Comparison of ENCODE assay signal across 20 mouse cellular contexts in genomic region chr3:88650713-88651504, GRCm38 (mm10). TPM values are rescaled to one million over a fixed set of nuclear protein-coding genes. Genes with fewer than 3 reads are reported as not detected.
DNase-seq lines count a peak whose midpoint lies in the region; ATAC-seq and TF ChIP-seq lines count a peak whose summit lies in the region.
"Had no signal": no experiment of that assay in that cellular context is flagged by ENCODE, and none has a peak within 500 bp of the region (broad histone marks: within the 10 kb centered on the region; RNA-seq: fewer than 3 reads in every experiment).

No protein-coding gene starts in this region.

- no peak overlapping the region for H3ac ChIP-seq in myocyte (ENCODE audit: control insufficient read depth, insufficient read length)

- no peaks in the 10 kb centered on the region for H3K27me3 ChIP-seq in heart, embryonic 12.5 days (replicated peaks)
- H3K27me3 ChIP-seq in myocyte (ENCODE audit: control insufficient read depth, insufficient read depth, insufficient read length): no peaks in the 10 kb centered on the region
- H3K27me3 ChIP-seq: forebrain, embryonic 13.5 days; heart, embryonic 15.5 days; hindbrain, embryonic 12.5 days had no signal

- no peak overlapping the region for H3K4me2 ChIP-seq in heart, embryonic 12.5 days
- H3K4me2 ChIP-seq in myocyte (ENCODE audit: low read depth): no peak overlapping the region
- H3K4me2 ChIP-seq: forebrain, embryonic 13.5 days; heart, embryonic 15.5 days; hindbrain, embryonic 12.5 days had no signal

- ATAC-seq in heart, embryonic 12.5 days (ENCODE audit: insufficient number of reproducible peaks, low FRiP score): no peak
- ATAC-seq: forebrain, embryonic 13.5 days; forebrain, postnatal 0 days; hindbrain, embryonic 16.5 days; inflammation-experienced regulatory T-cells, adult 6 months had no signal

- no peak overlapping the region for H3K4me3 ChIP-seq in heart, embryonic 12.5 days
- no peak overlapping the region for H3K4me3 ChIP-seq in myocyte
- H3K4me3 ChIP-seq: embryonic facial prominence, embryonic 10.5 days; forebrain, embryonic 13.5 days; heart, adult 2 months; heart, embryonic 15.5 days; hindbrain, embryonic 12.5 days had no signal

- WGBS in heart, embryonic 12.5 days: 68% methylated on average over 13 of the region's 13 CpGs

- no peaks in the 10 kb centered on the region for H3K9me3 ChIP-seq in heart, embryonic 12.5 days (replicated peaks)
- H3K9me3 ChIP-seq: embryonic facial prominence, embryonic 10.5 days; forebrain, embryonic 13.5 days; heart, embryonic 15.5 days; hindbrain, embryonic 12.5 days had no signal

- peak; percentile 76 for DNase-seq in heart, adult 11 months
- DNase-seq in kidney, postnatal 10 days: peak; percentile 18
- DNase-seq in kidney, adult 18-20 months: no peak
- peak; percentile 32 to 48 for DNase-seq in right cerebral cortex, postnatal 10 days (ENCODE audit: low spot score in 2 of 2)
- DNase-seq in right cerebral cortex, postnatal 14 days: no peak
- DNase-seq in urinary bladder, postnatal 25 days (ENCODE audit: low spot score): no peak
- DNase-seq: adrenal gland, adult 8-10 months; adrenal gland, postnatal 36 days; cerebellum, adult 2 months; forebrain, postnatal 0 days; gastrocnemius, postnatal 36 days had no signal

- peak; percentile 14 for TF ChIP-seq POLR2A in myocyte (IDR thresholded peaks at IDR 0.05; ENCODE audit: insufficient read length, low read depth)

- H3K36me3 ChIP-seq in heart, embryonic 12.5 days: peaks cover 30% of the 10 kb centered on the region
- peaks cover 33% of the 10 kb centered on the region for H3K36me3 ChIP-seq in myocyte (ENCODE audit: control insufficient read depth, insufficient read depth)

- H3K4me1 ChIP-seq in heart, embryonic 12.5 days (replicated peaks): peaks cover 23% of the 10 kb centered on the region
- H3K4me1 ChIP-seq: forebrain, embryonic 13.5 days had no signal

- H3K27ac ChIP-seq in heart, embryonic 12.5 days (ENCODE audit: poor library complexity, severe bottlenecking): no peak overlapping the region
- H3K27ac ChIP-seq: embryonic facial prominence, embryonic 10.5 days; forebrain, embryonic 13.5 days; heart, adult 2 months; heart, embryonic 15.5 days; hindbrain, embryonic 12.5 days had no signal

- H3K79me2 ChIP-seq in myocyte (ENCODE audit: control insufficient read depth, insufficient read depth): no peaks in the 10 kb centered on the region

- H3K9ac ChIP-seq in heart, embryonic 12.5 days: no peak overlapping the region
- H3K9ac ChIP-seq: forebrain, embryonic 13.5 days; forebrain, postnatal 0 days; heart, embryonic 15.5 days; hindbrain, embryonic 12.5 days had no signal

TF ChIP-seq in myocyte, 11 proteins besides CTCF, POLR2A, EP300 and RAD21:
- peak; percentile 92 for TF ChIP-seq POLR2AphosphoS2 (IDR thresholded peaks at IDR 0.05; ENCODE audit: insufficient read length, low read depth)
- no peak for TF ChIP-seq USF1 (IDR thresholded peaks at IDR 0.05; ENCODE audit: low read depth)
- TF ChIP-seq MYOD1 (IDR thresholded peaks at IDR 0.05; ENCODE audit: control insufficient read depth in 1 of 3, insufficient read length in 2 of 3, low read depth in 2 of 3): no peak

RNA-seq across cellular contexts. Expression of gene Rxfp4, which starts 2.0 kb away (rescaled TPM):
- not detected in 2 replicates for polyA plus RNA-seq in heart, embryonic 12.5 days (2016; fragmentation: Nextera tagmentation; extraction: Ambion mirVana)
- polyA plus RNA-seq in myocyte (2012; fragmentation: generic; extraction: Trizol): not detected
- polyA plus RNA-seq: cerebellum, adult 2 months; embryonic facial prominence, embryonic 10.5 days; forebrain, embryonic 13.5 days; forebrain, postnatal 0 days; heart, adult 2 months; heart, embryonic 15.5 days; hindbrain, embryonic 12.5 days; hindbrain, embryonic 16.5 days; inflammation-experienced regulatory T-cells, adult 6 months had no signal

RNA-seq across cellular contexts. Expression of gene Khdc4, which starts 34.7 kb away (rescaled TPM):
- polyA plus RNA-seq in heart, embryonic 12.5 days (2016; fragmentation: Nextera tagmentation; extraction: Ambion mirVana): 75.3 and 75.6 TPM in 2 replicates
- 17.2 TPM for polyA plus RNA-seq in myocyte (2012; fragmentation: generic; extraction: Trizol)

RNA-seq across cellular contexts. Expression of gene Arhgef2, which starts 45.1 kb away (rescaled TPM):
- polyA plus RNA-seq in heart, embryonic 12.5 days (2016; fragmentation: Nextera tagmentation; extraction: Ambion mirVana): 84.5 and 91.8 TPM in 2 replicates
- 361 TPM for polyA plus RNA-seq in myocyte (2012; fragmentation: generic; extraction: Trizol)

Comparison
In these comparisons a context has a peak if more than half of its experiments do, and no peak if none do; other contexts are left out.
1. DNase-seq: peak in heart, adult 11 months (single experiment), kidney, postnatal 10 days (single experiment) and right cerebral cortex, postnatal 10 days (2 of 2); none in kidney, adult 18-20 months (single experiment), right cerebral cortex, postnatal 14 days (single experiment) and urinary bladder, postnatal 25 days (single experiment).